Mouse (Mus musculus) neural tube, embryonic 10.5 days (tissue): Measurements from ENCODE around the gene Fcgbp.
"Not testable (repeated sequence)": the region's sequence is repeated elsewhere in the genome, so short reads cannot be mapped to it uniquely, and the experiment has no call there.

Source experiments
- DNase-seq: peaks from one replicate; pipeline ENCODE4 v3.0.0-alpha.2; 2017; ENCODE audit warnings: low spot score; ENCODE audit errors: extremely low spot score

Fcgbp gene

DNA sequence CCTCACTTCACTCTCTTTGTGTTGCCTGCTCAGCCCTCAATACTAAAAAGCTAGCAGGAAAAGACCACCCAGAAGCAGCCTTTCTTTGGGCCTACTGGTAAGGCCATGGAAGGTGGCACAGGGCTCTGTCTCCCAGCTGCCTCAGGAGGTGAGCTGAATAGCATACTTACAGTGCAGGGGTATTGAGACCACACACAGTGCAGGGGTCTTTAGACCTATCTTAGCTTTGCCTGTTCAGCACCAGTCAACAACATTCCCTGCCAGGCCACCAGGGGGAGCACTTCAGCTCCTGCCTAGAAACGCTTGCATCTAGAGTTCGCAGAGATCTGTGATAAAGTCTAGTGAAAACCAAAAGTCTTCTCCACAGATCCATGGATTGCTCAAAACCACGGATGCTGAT lies 77.2 kb downstream of the Fcgbp start:
- peak; percentile 78 for DNase-seq

DNA sequence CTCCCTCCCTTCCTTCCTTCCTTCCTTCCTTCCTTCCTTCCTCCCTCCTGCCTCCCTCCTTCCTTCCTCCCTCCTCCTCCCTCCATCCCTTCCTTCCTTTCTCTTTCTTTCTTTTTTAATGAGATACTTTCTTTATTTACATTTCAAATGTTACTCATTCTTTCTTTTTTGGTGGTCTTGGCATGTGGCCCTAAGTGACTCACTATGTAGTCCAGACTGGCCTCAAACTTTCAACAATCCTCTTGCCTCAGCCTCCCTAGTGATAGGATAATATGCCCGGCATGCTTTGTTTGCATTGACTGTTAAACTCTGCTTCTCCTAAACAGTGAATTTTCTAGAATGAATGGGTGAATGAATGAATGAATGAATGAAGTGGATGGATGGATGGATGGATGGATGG lies 78.8 kb downstream of the Fcgbp start:
- no peak for DNase-seq

DNA sequence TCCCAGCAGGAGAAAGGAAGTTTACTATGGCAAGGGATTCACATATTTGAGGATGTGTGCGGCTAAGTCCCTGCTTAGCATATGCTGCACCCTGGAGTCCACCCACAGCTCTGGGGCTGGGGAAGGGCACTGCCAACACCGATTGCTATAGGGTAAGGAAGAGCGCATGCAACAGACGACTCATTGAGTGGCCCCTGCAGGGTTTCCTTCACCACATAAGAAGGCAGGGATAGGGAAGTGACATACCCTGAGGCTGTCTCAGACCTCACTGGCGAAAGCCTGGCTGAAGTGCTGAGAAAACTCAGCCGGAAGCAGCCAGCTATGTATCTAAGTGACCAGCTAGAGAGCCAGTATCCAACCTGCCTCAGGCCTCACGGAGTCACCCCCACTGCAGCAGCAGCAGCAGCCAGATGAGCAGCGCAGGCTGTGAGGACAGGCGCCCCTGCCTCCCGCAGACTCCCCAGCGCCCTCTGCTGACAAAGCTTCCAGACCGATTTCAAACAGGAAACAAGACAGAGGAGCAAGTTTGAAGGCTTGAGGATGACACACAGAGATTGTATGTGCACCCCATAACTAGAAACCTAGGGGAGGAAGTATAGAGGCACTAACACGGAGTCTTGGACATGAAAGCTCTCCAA lies 80.7 kb downstream of the Fcgbp start:
- DNase-seq = peak; percentile 49

DNA sequence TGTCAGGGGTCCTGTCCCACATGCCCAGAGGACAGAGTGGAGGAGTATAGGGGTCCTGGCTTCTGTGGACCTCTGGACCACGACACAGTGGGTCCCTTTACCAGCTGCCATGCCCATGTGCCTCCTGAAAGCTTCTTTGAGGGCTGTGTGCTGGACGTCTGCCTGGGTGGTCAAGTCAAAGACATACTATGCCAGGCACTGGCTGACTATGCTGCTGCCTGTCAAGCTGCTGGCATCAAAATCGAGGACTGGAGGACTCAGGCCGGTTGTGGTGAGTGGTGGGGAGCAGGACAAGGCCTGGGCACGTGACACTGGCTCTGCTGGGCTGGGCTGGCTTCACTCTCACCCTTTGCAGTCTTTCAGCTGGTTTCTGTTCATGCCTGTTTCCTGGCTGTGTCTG lies 82.6 kb downstream of the Fcgbp start:
- not testable (repeated sequence) for DNase-seq

DNA sequence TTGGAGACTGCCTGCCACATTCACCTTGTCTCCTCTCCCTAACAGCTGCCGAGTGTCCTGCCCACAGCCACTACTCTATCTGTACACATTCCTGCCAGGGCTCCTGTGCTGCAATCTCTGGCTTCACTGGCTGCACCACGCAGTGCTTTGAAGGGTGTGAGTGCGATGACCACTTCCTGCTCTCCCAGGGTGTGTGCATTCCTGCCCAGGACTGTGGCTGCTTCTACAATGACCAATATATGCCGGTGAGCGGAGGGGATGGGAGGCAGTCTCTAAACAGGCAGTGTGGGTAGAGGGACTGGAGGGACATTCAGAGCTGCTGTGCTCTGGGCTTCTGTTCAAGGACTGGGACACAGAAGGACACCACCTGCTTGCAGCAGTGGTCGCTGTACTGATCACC lies 88.3 kb downstream of the Fcgbp start:
- DNase-seq = no peak

DNA sequence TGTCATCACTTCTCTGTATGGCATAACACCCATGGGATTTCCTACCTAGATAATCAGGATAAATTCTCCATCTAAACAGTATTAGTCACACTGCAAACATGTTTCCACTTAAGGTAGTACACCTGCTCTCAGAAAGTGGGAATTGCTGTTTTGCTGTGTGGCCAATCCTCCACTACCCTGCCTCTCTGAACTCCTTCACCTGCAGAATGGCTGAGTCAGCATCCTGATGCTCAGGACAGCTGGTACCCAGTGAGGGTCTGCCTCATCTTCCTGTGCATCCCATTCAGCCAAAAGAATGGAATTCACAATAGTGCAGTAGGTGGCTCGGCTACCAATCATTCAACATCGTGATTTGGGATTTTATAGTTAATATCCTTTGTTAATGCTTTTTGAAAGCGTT lies 88.9 kb downstream of the Fcgbp start:
- no peak for DNase-seq

DNA sequence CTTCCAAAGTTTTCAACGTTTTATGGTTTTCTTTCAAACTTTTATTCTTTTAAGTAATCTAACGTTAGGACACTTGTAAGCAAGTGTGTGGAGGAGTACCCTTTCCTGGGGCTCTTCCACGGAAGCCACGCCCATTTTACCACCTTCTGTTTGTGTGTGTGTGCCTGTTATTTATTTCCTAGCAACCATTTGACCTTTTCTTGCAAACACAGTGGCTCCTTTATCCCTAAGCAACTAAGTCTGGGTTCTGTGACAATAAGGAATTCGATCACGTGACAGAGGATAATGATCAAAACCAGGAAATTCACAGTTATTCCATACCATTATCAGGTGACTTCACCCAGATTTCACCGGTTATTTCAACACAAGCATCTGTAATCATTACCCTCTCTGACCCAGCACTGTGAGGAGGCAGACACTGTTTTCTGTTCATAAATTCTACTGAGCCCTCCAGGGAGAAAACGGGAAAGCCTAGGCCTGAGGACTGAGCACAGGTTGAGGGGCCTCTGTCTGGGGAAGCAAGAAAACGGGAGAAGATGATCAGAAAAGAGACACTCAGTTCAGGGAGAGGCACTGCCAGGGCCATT lies 90.2 kb downstream of the Fcgbp start:
- DNase-seq = no peak

DNA sequence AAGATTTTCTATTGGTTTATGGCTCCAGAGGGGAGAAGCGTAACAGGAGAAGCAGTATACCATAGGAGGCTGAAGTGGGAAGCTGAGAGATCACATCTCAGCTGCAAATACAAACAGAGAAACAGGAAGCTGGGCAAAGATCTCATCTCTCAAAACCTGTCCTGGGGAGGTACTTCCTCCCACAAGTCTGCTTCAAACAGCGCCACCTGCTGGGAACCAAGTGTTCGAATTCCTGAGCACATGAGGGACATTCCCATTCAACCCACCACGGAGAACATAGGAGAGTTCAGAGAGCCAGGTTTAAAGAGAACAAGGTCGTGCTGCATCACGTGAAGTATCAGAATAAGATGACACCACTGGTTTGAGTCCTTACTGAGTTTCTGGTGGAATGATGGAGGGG lies 94.4 kb downstream of the Fcgbp start:
- DNase-seq = no peak

DNA sequence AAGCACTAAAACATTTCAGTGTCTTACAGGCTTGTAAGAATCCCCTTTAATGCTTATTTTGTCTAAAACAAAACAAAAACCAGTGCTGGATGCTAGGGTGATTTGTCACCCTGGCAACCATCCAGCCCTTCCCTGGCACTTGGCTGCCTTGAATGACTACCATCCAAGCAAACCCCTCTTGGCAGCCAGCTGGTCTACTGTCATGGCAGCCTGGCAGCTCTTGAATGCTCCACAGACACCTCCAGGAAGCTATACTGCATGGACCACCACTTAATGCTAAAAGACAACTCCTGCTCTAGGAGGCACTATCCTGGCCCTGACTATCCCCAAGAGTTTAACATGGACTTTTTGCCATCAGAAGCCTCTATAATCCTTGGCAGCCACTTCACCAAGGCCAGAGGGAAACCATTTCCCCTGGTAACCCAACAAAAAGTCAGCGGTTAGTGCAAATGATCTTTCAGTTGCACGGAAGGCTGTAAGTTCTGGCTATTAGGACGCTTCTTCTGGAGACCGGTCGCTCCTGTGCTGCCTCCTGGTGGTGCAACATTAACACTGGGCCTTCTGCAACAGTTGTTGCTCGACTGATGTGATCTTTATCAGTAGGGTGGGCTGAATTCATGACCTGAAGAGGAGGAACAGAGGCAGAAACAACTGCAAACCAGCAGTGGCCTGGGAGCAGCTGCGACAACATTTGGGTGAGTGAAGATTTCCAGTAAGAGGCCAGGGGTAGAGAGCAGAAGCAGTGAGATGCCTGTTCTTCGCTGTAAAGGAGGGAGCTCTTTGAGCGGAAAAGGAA lies 97.5 kb downstream of the Fcgbp start:
- peak; percentile 64 for DNase-seq

DNA sequence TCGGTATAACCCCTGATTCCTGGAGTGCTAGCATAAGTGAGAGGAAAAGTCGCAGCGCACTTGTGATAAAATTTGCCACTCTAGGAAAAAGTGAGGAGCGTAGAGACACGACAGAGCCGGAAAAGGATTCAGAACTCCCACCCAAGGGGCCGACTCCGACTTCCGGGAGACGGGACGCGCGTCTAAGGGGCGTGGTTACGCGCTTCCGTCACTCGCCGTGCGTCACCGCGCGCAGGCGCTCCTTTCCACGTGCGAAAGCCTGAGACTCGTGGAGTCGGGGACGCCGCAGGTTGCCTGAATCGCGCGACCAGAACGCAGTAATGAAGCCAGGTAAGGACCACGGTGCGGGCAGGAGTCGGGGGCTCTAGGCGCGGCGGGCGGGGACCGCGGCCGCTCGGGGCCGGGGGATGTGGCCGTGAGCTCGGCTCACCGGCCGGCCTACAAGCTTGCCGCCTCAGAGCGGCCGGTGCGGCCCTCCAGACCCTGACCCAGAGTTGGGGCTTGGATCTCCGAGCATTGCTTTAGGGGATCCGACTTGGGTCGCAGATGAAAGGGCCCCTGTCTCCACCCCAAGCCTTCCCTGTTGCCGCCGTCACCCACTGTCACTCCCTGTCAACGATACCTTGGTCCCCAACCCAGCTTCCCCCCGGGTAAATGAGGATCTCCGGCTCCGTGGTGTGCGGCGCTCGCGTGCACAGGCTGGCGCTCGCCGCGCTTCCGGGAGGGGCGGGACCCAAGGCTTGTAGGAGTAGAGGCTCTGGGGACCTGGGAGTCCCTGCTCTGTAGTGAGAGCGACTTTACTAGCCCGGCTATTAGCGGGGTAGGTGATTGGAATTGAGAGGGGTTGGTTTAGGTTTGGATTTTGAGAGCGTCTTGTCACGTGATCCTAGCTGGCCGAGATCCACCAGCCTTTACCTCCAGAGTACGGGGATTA lies 98.7 kb downstream of the Fcgbp start, which contains the start of gene Fbl:
TSS of gene Fbl (plus strand) at position 222 of the 934 bp plus-strand sequence.
- peak; percentile 93 for DNase-seq
